Mouse (Mus musculus): ENCODE results near the gene Susd4. TPM values are rescaled to one million over a fixed set of nuclear protein-coding genes. Genes with fewer than 3 reads are reported as not detected.

Susd4 gene
- polyA plus RNA-seq, 1 experiment from 2014 or later = 19.3 TPM

DNA sequence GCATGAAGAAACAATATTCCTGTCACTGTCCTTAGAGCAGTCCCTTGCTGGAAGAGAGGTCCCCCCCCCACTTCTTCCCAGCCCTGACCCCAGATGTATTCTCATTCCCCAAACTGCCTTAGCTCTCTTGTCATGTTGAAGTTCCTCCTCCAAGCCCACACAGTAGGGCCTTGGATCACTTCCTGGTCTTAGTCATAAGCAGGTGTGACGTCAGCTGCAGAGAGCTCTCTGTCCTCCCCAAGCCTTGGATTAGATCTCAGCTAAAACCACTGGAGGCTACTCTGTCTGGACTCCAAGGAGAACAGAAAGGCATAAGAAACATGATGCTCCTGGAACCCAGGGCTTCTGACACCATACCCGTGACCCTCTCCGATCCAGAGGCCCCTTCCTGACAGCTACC lies 104.2 kb downstream of the Susd4 start:
- 90% methylated on average over 3 of the region's 3 CpGs for WGBS
- Histone ChIP-seq H3K4me3 (replicated peaks) (no peak overlapping the region), H3K4me2 (no peak overlapping the region), H3K27ac (no peak overlapping the region), H3K9me3 (peaks cover 3% of the 10 kb centered on the region; the same call in 1 of the 2 replicates), H3K9ac (no peak overlapping the region), H3K36me3 (replicated peaks) (no peaks in the 10 kb centered on the region), H3K27me3 (no peaks in the 10 kb centered on the region), H3K4me1 (peaks cover 19% of the 10 kb centered on the region)
- no peak for ATAC-seq (ENCODE audit: low FRiP score)

DNA sequence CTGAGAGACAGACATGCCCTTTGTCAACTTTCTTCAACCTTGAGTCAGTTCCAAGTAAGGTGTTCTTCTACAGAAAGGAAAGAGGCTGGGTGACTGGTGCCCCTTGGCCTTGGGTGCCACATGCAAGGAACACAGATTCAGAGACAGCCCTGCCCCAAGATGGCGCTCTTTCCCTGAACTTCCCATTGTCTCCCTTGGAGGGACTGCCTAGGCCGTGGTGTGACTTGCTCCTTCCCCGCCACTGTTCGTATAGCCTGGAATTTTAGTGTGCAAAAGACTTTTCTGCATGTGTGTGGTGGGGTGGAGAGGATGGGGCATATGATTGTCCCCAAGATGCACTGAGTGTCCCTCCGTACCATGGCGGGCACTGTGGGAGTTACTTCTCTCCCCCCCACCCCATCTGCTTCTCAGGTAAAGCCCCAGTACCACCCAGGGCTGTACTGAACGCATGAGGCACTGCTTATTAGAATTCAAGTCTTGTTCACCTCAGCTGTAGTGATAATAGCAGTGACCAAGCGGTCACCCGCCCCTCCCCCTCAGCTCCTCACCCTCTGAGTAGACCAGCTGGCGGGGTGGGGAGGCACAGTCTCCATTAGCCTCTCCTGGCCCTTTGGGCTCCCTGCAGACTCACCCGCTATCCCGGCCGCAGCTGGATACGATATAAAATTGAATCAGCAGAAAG lies 104.9 kb downstream of the Susd4 start:
- Histone ChIP-seq H3K27ac (peak overlapping the region; percentile 83), H3K4me2 (0 out of 2 replicates have a peak overlapping the region, but pooled peaks have one; percentile 19), H3K4me1 (peaks cover 19% of the 10 kb centered on the region), H3K36me3 (replicated peaks) (no peaks in the 10 kb centered on the region), H3K9me3 (peaks cover 3% of the 10 kb centered on the region; the same call in 1 of the 2 replicates), H3K9ac (no peak overlapping the region), H3K4me3 (replicated peaks) (no peak overlapping the region), H3K27me3 (no peaks in the 10 kb centered on the region)
- peak; percentile 92 for ATAC-seq (ENCODE audit: low FRiP score)
- 46% methylated on average over 14 of the region's 14 CpGs for WGBS

DNA sequence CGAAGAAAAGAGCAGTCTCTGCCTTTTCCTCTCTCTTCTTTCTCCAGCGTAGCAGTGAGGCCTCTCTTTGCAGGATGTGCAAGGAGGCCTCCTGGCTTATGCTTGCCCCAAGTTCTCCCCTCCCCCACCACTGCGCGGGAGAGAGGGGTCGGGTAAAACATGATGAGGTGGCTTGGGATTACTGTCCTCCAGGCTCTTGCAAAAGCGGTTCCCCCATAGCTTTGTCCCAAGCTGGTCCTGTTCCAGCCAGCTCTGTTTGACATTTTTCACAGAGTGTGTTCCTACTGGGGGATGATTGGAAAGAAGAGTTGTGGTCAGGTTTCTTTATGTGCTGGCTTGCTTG lies 105.4 kb downstream of the Susd4 start:
- H3K4me2 ChIP-seq = 0 out of 2 replicates have a peak overlapping the region, but pooled peaks have one; percentile 19

DNA sequence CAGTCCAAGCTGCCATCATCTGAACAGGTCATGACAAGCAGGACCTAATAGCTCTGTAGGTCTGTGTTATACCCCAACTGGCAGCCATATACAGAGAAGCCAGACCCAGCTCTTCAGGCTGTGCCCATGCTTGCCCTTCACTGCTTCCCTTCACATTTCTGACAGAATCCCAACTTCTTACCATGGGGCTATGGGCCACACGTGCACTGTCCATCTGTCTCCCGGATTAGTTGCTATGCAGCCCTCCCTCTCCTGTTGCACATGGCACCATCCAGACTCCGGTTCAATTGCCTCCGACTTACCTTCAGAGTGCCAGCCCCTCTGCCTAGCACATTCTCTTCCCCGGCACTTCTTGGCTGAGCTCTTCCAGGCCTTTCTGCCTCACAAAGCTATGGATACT lies 114.5 kb downstream of the Susd4 start:
- H3K27me3 ChIP-seq = no peaks in the 10 kb centered on the region
- H3K36me3 ChIP-seq (replicated peaks) = no peaks in the 10 kb centered on the region
- no peak for ATAC-seq (ENCODE audit: low FRiP score)
- no peak overlapping the region for H3K27ac ChIP-seq
- no peak overlapping the region for H3K9ac ChIP-seq
- H3K4me1 ChIP-seq = no peaks in the 10 kb centered on the region
- H3K4me3 ChIP-seq (replicated peaks) = no peak overlapping the region
- H3K4me2 ChIP-seq = no peak overlapping the region
- peaks cover 3% of the 10 kb centered on the region; the same call in 1 of the 2 replicates for H3K9me3 ChIP-seq
- 91% methylated on average over 5 of the region's 5 CpGs for WGBS

More for the DNA sequence above, 105.4 kb downstream of the Susd4 start:
- no peak overlapping the region for H3K9ac ChIP-seq
- no peaks in the 10 kb centered on the region for H3K27me3 ChIP-seq
- H3K4me3 ChIP-seq (replicated peaks) = no peak overlapping the region
- ATAC-seq (ENCODE audit: low FRiP score) = peak; percentile 70; the same call in 1 of the 2 replicates
- peak overlapping the region; percentile 83 for H3K27ac ChIP-seq
- H3K4me1 ChIP-seq = peaks cover 19% of the 10 kb centered on the region
- H3K9me3 ChIP-seq = peaks cover 3% of the 10 kb centered on the region; the same call in 1 of the 2 replicates
- 39% methylated on average over 6 of the region's 6 CpGs for WGBS
- no peaks in the 10 kb centered on the region for H3K36me3 ChIP-seq (replicated peaks)

DNA sequence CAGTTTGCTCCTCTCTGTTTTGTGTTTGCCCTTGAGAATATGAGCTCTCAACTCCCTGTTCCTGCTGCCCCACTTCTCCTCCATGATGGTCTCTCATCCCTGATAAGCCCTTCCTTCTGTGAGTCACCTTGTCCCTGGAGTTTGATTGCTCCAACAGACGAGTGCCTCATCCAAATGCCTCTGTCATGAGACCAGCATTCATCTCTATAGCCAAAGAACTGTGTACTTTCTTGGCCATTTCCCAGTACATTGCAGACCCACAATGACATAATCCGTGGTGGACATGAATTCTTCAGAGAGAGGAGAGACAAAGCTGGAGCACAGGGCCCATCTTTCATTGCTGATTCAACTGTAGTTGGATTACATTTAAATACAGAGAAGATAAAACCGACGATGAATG lies 115.1 kb downstream of the Susd4 start:
- H3K9ac ChIP-seq = no peak overlapping the region
- no peaks in the 10 kb centered on the region for H3K4me1 ChIP-seq
- WGBS = 91% methylated on average over 4 of the region's 4 CpGs
- H3K27me3 ChIP-seq = no peaks in the 10 kb centered on the region
- ATAC-seq (ENCODE audit: low FRiP score) = no peak
- no peaks in the 10 kb centered on the region for H3K36me3 ChIP-seq (replicated peaks)
- no peak overlapping the region for H3K4me3 ChIP-seq (replicated peaks)
- H3K4me2 ChIP-seq = no peak overlapping the region
- no peak overlapping the region for H3K27ac ChIP-seq
- H3K9me3 ChIP-seq = peaks cover 3% of the 10 kb centered on the region; the same call in 1 of the 2 replicates

DNA sequence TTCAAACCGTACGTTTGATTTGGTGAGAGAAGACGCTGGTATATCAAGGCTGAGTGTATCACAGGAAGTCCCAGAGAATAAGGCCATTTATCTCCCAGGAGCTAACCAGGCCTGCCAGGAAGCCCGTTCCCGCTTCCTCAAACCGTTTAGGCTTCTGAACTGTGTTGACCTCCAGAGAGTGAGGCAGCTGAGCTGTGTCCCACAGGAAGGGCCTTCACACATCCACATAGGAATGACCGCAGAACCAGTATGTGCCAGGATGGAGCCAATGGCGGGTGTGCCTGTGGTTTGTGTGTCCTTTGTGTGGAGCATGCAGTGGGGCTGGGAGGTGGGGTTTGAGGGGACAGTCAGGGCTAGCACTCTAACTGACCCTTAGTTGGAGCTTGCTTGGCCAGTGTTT lies 117.6 kb downstream of the Susd4 start:
- peaks cover 3% of the 10 kb centered on the region; the same call in 1 of the 2 replicates for H3K9me3 ChIP-seq
- no peaks in the 10 kb centered on the region for H3K36me3 ChIP-seq (replicated peaks)
- 88% methylated on average over 8 of the region's 8 CpGs for WGBS
- no peak overlapping the region for H3K4me3 ChIP-seq (replicated peaks)
- no peaks in the 10 kb centered on the region for H3K27me3 ChIP-seq
- no peak overlapping the region for H3K4me2 ChIP-seq
- H3K27ac ChIP-seq = no peak overlapping the region
- no peak for ATAC-seq (ENCODE audit: low FRiP score)
- no peak overlapping the region for H3K9ac ChIP-seq
- no peaks in the 10 kb centered on the region for H3K4me1 ChIP-seq

DNA sequence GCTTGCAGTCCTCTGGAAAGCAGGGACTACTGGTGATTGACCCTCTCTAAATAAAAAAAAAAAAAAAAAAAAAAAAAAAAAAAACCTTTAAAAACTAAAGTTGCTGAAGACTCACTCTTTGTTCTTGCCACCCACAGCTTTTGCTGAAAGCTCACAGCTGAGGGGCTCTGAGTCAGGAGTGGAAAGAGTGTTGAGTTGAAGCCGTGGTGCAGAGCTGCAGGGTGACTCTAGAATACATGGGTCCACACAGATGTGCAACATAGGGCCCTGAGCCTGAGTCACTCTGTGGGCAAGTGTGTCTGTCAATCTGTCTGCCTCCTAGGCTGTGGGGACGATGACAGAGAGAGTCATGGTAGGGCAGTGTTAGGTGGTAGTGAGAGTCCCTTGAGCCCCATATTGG lies 119.0 kb downstream of the Susd4 start:
- ATAC-seq (ENCODE audit: low FRiP score) = no peak
- WGBS = 83% methylated on average over 2 of the region's 2 CpGs
- H3K4me2 ChIP-seq = no peak overlapping the region

DNA sequence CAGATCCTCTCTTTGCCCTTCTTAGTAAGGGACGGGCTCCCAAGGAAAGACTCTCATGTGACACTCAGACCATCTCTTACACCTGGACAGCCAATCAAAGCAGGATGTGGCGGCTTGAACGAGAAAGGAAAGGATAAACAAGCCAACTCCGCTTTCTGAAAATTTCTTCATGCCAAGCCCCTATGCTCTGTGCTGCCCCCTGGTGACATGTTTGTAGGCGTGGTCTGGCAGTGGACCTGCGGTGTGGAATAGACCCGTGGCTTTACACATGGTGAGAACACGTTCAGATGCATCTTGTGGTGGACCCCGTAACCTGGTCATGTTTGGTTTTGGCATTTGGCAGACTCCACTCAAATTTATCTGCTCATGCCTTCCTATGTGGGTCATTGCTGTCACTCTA lies 132.0 kb downstream of the Susd4 start:
- H3K4me3 ChIP-seq (replicated peaks) = no peak overlapping the region
- peaks cover 12% of the 10 kb centered on the region for H3K4me1 ChIP-seq
- no peak overlapping the region for H3K27ac ChIP-seq
- no peak overlapping the region for H3K4me2 ChIP-seq
- H3K27me3 ChIP-seq = no peaks in the 10 kb centered on the region
- whole genome bisulfite sequencing = 63% methylated on average over 9 of the region's 9 CpGs
- no peak overlapping the region for H3K9ac ChIP-seq
- H3K9me3 ChIP-seq = no peaks in the 10 kb centered on the region
- ATAC-seq (ENCODE audit: low FRiP score) = no peak
- H3K36me3 ChIP-seq (replicated peaks) = no peaks in the 10 kb centered on the region

More for the DNA sequence above, 119.0 kb downstream of the Susd4 start:
- H3K9me3 ChIP-seq = peaks cover 3% of the 10 kb centered on the region; the same call in 1 of the 2 replicates
- H3K9ac ChIP-seq = no peak overlapping the region
- no peak overlapping the region for H3K27ac ChIP-seq
- H3K4me3 ChIP-seq (replicated peaks) = no peak overlapping the region
- H3K4me1 ChIP-seq = no peaks in the 10 kb centered on the region
- H3K36me3 ChIP-seq (replicated peaks) = no peaks in the 10 kb centered on the region
- no peaks in the 10 kb centered on the region for H3K27me3 ChIP-seq

DNA sequence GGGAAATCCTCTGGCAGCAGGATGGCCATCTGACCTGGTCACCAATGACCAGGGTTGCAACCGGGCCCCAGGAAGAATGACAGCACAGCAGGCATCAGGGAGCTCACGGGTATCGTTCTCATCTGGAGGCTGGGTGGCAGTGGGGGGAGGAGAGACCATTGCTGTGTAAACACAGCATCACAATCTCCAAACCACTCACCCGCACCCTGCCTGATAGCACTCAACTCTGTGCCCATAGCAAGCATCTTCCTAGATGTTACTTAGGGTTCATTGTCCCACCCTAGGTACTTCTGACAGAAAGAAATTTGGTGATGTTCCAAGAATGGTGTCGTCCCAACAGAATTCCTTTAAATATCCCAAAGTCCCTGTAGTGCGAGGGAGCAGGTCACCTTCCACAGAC lies 133.4 kb downstream of the Susd4 start:
- no peak overlapping the region for H3K9ac ChIP-seq
- H3K36me3 ChIP-seq (replicated peaks) = no peaks in the 10 kb centered on the region
- H3K27me3 ChIP-seq = no peaks in the 10 kb centered on the region
- no peak for ATAC-seq (ENCODE audit: low FRiP score)
- peaks cover 12% of the 10 kb centered on the region for H3K4me1 ChIP-seq
- no peaks in the 10 kb centered on the region for H3K9me3 ChIP-seq
- H3K27ac ChIP-seq = peak overlapping the region; percentile 33; the same call in 1 of the 2 replicates
- H3K4me3 ChIP-seq (replicated peaks) = no peak overlapping the region
- 76% methylated on average over 6 of the region's 6 CpGs for whole genome bisulfite sequencing
- H3K4me2 ChIP-seq = no peak overlapping the region

DNA sequence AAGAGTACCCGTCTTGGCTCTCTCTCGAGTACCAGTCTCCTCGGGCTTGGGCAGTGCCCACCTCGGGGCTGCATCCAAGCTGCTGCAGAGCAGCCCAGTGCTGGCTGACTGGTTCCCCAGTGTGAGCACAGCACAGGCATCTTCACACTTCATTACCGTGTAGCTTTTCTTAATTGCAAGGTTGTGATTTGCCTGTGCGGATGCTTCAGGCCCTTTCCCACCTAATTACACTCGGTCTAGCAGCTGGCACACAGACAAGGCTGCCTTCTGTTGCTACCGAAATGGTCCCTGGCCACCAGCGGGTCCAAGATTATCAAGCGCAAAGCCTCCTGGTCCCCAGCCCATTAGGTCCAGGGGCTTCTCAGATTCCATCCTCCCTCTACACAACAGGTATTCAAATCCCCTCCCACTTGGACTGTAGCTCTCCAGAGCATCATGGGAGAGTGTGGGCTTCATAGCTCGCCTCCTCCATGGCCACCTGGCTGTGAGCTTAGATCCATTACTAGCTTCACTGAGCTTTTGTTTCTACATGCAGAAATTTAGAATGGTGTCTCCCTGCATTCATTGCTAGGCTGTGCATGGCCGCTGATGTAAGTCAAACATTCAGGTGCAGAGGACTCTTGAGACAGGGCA lies 134.0 kb downstream of the Susd4 start:
- Histone ChIP-seq H3K27ac (peak overlapping the region; percentile 33; the same call in 1 of the 2 replicates), H3K4me1 (peaks cover 12% of the 10 kb centered on the region), H3K36me3 (replicated peaks) (no peaks in the 10 kb centered on the region), H3K27me3 (no peaks in the 10 kb centered on the region), H3K4me3 (replicated peaks) (no peak overlapping the region), H3K9ac (no peak overlapping the region), H3K9me3 (no peaks in the 10 kb centered on the region), H3K4me2 (no peak overlapping the region)
- peak; percentile 73; the same call in 1 of the 2 replicates for ATAC-seq (ENCODE audit: low FRiP score)
- WGBS = 71% methylated on average over 12 of the region's 12 CpGs

DNA sequence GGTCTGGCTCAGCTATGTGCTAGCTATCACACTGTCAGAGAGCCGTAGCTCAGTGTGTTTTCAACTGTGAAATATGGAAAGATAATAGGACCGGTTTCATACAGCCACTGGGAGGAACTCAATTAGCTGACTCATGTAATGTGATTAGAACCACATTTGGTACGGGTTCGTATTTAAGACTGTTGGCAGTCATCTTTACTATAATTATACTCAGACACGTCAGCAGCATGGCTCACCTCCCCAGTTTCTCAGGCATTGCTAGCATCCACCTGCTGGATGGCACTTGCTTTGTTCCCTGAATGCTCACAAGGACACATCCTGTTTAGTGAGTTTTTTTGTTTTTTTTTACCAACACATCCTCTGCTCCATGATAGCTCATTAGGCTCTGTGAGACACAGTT lies 138.4 kb downstream of the Susd4 start:
- Histone ChIP-seq H3K27ac (no peak overlapping the region), H3K27me3 (no peaks in the 10 kb centered on the region), H3K4me3 (replicated peaks) (no peak overlapping the region), H3K9me3 (no peaks in the 10 kb centered on the region), H3K4me1 (peaks cover 8% of the 10 kb centered on the region; the same call in 1 of the 2 replicates), H3K4me2 (no peak overlapping the region), H3K36me3 (replicated peaks) (no peaks in the 10 kb centered on the region), H3K9ac (no peak overlapping the region)
- 71% methylated on average over 5 of the region's 5 CpGs for WGBS
- ATAC-seq (ENCODE audit: low FRiP score) = no peak

DNA sequence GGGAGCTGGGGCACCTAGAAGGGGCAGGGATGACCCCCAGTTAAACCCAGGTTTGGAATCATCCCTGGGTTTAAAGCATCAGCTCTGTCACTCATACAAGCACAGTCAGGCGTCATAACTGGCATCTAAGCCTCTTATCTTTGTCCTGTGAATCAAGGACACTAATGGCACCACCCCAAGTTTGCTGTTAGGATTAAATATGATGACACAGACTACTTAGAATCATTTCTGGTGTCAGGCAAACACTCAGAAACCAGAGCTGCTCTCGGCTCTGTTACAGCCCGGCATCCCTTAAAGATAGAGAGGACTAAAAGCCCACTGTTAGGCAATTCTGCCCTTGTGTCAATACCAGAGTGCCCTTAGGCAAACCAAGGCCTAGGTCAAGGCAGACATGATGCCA lies 139.2 kb downstream of the Susd4 start:
- Histone ChIP-seq H3K9ac (no peak overlapping the region), H3K4me3 (replicated peaks) (no peak overlapping the region), H3K36me3 (replicated peaks) (no peaks in the 10 kb centered on the region), H3K9me3 (no peaks in the 10 kb centered on the region), H3K27me3 (no peaks in the 10 kb centered on the region), H3K27ac (no peak overlapping the region), H3K4me1 (peaks cover 3% of the 10 kb centered on the region), H3K4me2 (no peak overlapping the region)
- 89% methylated on average over 3 of the region's 3 CpGs for WGBS
- no peak for ATAC-seq (ENCODE audit: low FRiP score)

DNA sequence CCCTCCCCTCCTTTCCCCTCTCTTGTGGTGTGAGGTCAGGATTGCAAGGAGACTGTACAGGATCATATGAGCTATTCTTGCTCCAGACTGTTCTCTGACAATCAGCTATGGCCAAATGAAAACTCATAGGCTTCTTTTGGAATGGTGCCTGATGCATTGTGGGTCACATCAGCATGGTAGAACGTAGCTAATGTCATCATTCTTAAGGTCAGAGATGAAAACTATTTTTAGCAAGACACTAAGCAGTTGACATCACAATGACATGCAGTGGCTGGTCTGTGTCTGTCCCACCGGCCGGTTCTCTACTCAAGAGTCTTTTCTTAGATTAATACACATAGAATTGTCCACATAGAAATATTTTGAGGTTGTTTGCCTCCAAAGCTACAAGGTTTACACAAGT lies 142.0 kb downstream of the Susd4 start:
- Histone ChIP-seq H3K4me2 (no peak overlapping the region), H3K4me3 (replicated peaks) (no peak overlapping the region), H3K4me1 (peaks cover 16% of the 10 kb centered on the region), H3K27me3 (no peaks in the 10 kb centered on the region; the same call in 1 of the 2 replicates), H3K9ac (no peak overlapping the region), H3K27ac (no peak overlapping the region), H3K36me3 (replicated peaks) (no peaks in the 10 kb centered on the region), H3K9me3 (no peaks in the 10 kb centered on the region)
- 89% methylated on average over 3 of the region's 3 CpGs for WGBS
- ATAC-seq (ENCODE audit: low FRiP score) = no peak

All from forebrain, embryonic 12.5 days (tissue).